Mouse (Mus musculus): ENCODE data around the gene Uvrag.

GRCm38 (mm10) chr7:99183751-99184150 is 42.8 kb upstream of the Uvrag start:
- TF ChIP-seq CTCF (IDR thresholded peaks at IDR 0.05 in 2 of 3, conservative IDR thresholded peaks at IDR 0.05 in 1 of 3; ENCODE audit: control insufficient read depth in 1 of 3, insufficient read depth in 1 of 3, low read depth in 2 of 3, low read length in 3 of 3, poor library complexity in 1 of 3, severe bottlenecking in 1 of 3): no peak
- no peak for TF ChIP-seq POLR2A (IDR thresholded peaks at IDR 0.05; ENCODE audit: control insufficient read depth in 1 of 2, insufficient read depth in 1 of 2, low read depth in 1 of 2, low read length in 2 of 2, poor library complexity in 1 of 2)
- TF ChIP-seq ZNF384 (IDR thresholded peaks at IDR 0.05; ENCODE audit: low read depth, low read length): no peak
- no peak for TF ChIP-seq GABPA (IDR thresholded peaks at IDR 0.05; ENCODE audit: low read depth, low read length)
- TF ChIP-seq HCFC1 (IDR thresholded peaks at IDR 0.05; ENCODE audit: low read depth, low read length): no peak
- no peak for TF ChIP-seq ZMIZ1 (IDR thresholded peaks at IDR 0.05; ENCODE audit: low read depth, low read length)
- TF ChIP-seq CHD1 (IDR thresholded peaks at IDR 0.05; ENCODE audit: low read depth, low read length): no peak
- TF ChIP-seq USF2 (IDR thresholded peaks at IDR 0.05; ENCODE audit: borderline replicate concordance in 1 of 2, insufficient read depth in 1 of 2, low read depth in 1 of 2, low read length in 2 of 2): no peak
- TF ChIP-seq MAX (IDR thresholded peaks at IDR 0.05; ENCODE audit: low read length): no peak
- no peak for TF ChIP-seq GATA1 (IDR thresholded peaks at IDR 0.05; ENCODE audit: low read depth, low read length)
- TF ChIP-seq JUND (IDR thresholded peaks at IDR 0.05; ENCODE audit: low read depth, low read length): no peak
